Mouse (Mus musculus): Measurements from ENCODE around the gene Bmpr1b.
A peak's percentile ranks its signal among the peaks of the same experiment; 100 is the strongest.

- TF ChIP-seq EP300 (IDR thresholded peaks at IDR 0.05) (no peak), CTCF (IDR thresholded peaks at IDR 0.05) (peak; percentile 59)
Observed at GRCm38 (mm10) chr3:141887476-141888274, 281.6 kb downstream of the Bmpr1b start.

All from lung, postnatal 0 days (tissue).